Mouse (Mus musculus) splenic B cell, adult 2 months (primary cell): ENCODE measurements at regions not wholly inside any gene's neighbourhood (a gene's known extent, or its start where the extent isn't known, plus 50 kb on each side); places are given as distances from the start of the nearest gene placed in this dataset.

Source experiments
- DNase-seq: peaks from one replicate; pipeline ENCODE4 v3.0.0-alpha.2; 2011; ENCODE audit warnings: low read depth, low spot score
- H3K27me3 ChIP-seq: 2 replicates; pipeline ENCODE4 v1.6.1; 2012; ENCODE audit warnings: mild to moderate bottlenecking, low read length, moderate library complexity, mixed read lengths; ENCODE audit not compliant: control insufficient read depth, poor library complexity, insufficient read depth, severe bottlenecking
- H3K36me3 ChIP-seq: 2 replicates; pipeline ENCODE4 v1.6.1; 2012; ENCODE audit warnings: mild to moderate bottlenecking, low read length, moderate library complexity, mixed read lengths; ENCODE audit not compliant: control insufficient read depth, poor library complexity, insufficient read depth, severe bottlenecking

GRCm38 (mm10) chr12:77061562-77061847 is 99.5 kb upstream of the Max start:
- H3K27me3 ChIP-seq, result no peaks in the 10 kb centered on the region

GRCm38 (mm10) chr12:77060766-77061561 is 99.0 kb upstream of the Max start:
- Histone ChIP-seq H3K27me3 (no peaks in the 10 kb centered on the region), H3K36me3 (no peaks in the 10 kb centered on the region)
- no peak for DNase-seq

More at GRCm38 (mm10) chr12:77061562-77061847, 99.5 kb upstream of the Max start:
- no peak for DNase-seq
- H3K36me3 ChIP-seq, result no peaks in the 10 kb centered on the region

- peak; percentile 51 for DNase-seq
- no peaks in the 10 kb centered on the region for H3K36me3 ChIP-seq
- no peaks in the 10 kb centered on the region for H3K27me3 ChIP-seq
Measured at GRCm38 (mm10) chr12:77060060-77060695, 98.2 kb upstream of the Max start.

GRCm38 (mm10) chr12:77059679-77060059 is 97.7 kb upstream of the Max start:
- Histone ChIP-seq H3K27me3 (no peaks in the 10 kb centered on the region; the same call in 1 of the 2 replicates), H3K36me3 (no peaks in the 10 kb centered on the region)
- no peak for DNase-seq

- no peaks in the 10 kb centered on the region for H3K36me3 ChIP-seq
- DNase-seq, result no peak
- no peaks in the 10 kb centered on the region; the same call in 1 of the 2 replicates for H3K27me3 ChIP-seq
Measured at GRCm38 (mm10) chr12:77058596-77059190, 96.7 kb upstream of the Max start.

GRCm38 (mm10) chr12:77056748-77057370 is 94.9 kb upstream of the Max start:
- no peak for DNase-seq
- no peaks in the 10 kb centered on the region; the same call in 1 of the 2 replicates for H3K27me3 ChIP-seq
- no peaks in the 10 kb centered on the region for H3K36me3 ChIP-seq

GRCm38 (mm10) chr12:77054700-77055099 is 92.7 kb upstream of the Max start:
- Histone ChIP-seq H3K36me3 (no peaks in the 10 kb centered on the region), H3K27me3 (no peaks in the 10 kb centered on the region; the same call in 1 of the 2 replicates)
- DNase-seq, result no peak

- H3K27me3 ChIP-seq, result no peaks in the 10 kb centered on the region; the same call in 1 of the 2 replicates
Measured at GRCm38 (mm10) chr12:77054211-77054610, 92.2 kb upstream of the Max start.

GRCm38 (mm10) chr12:77052853-77053252 is 90.9 kb upstream of the Max start:
- Histone ChIP-seq H3K36me3 (no peaks in the 10 kb centered on the region), H3K27me3 (no peaks in the 10 kb centered on the region; the same call in 1 of the 2 replicates)
- DNase-seq, result peak; percentile 66

More at GRCm38 (mm10) chr12:77054211-77054610, 92.2 kb upstream of the Max start:
- DNase-seq, result no peak
- no peaks in the 10 kb centered on the region for H3K36me3 ChIP-seq

GRCm38 (mm10) chr12:77048380-77048779 is 86.4 kb upstream of the Max start:
- no peaks in the 10 kb centered on the region for H3K36me3 ChIP-seq
- no peaks in the 10 kb centered on the region for H3K27me3 ChIP-seq
- no peak for DNase-seq

- Histone ChIP-seq H3K36me3 (no peaks in the 10 kb centered on the region), H3K27me3 (no peaks in the 10 kb centered on the region)
- DNase-seq, result no peak
Measured at GRCm38 (mm10) chr12:77047273-77047672, 85.3 kb upstream of the Max start.

- no peak for DNase-seq
- H3K27me3 ChIP-seq, result no peaks in the 10 kb centered on the region
- no peaks in the 10 kb centered on the region for H3K36me3 ChIP-seq
Measured at GRCm38 (mm10) chr12:77045956-77046355, 84.0 kb upstream of the Max start.

- Histone ChIP-seq H3K27me3 (no peaks in the 10 kb centered on the region), H3K36me3 (no peaks in the 10 kb centered on the region)
- DNase-seq, result no peak
Measured at GRCm38 (mm10) chr12:77045356-77045755, 83.4 kb upstream of the Max start.

GRCm38 (mm10) chr12:77042356-77042755 is 80.4 kb upstream of the Max start:
- DNase-seq, result no peak
- Histone ChIP-seq H3K36me3 (no peaks in the 10 kb centered on the region), H3K27me3 (no peaks in the 10 kb centered on the region)

- no peak for DNase-seq
- Histone ChIP-seq H3K27me3 (no peaks in the 10 kb centered on the region), H3K36me3 (no peaks in the 10 kb centered on the region)
Measured at GRCm38 (mm10) chr12:77041141-77041540, 79.1 kb upstream of the Max start.
